Mouse (Mus musculus): ENCODE measurements around the gene Nlrx1. TPM values are rescaled to one million over a fixed set of nuclear protein-coding genes. Genes with fewer than 3 reads are reported as not detected.

The Nlrx1 gene
- polyA plus RNA-seq, 1 experiment: 15.2 TPM

DNA sequence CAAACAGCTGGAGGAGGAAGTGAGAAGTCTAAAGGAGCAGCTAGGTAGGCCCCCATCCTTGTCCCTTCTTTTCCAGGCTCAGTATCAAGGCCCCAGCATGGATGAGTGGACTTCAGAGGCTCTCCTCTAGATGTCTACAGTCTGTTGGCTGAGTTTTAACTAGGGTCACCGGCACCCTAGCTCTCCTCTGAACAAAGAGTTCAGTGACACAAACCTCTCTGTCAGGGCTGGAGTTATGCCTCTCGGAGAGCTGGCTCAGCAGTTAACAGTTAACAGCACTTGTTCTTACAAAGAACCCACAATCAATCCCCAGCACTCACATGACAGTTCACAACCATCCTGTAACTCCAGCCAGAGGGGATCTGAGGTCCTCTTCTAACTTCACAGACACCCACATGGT is 24.8 kb downstream of the Nlrx1 start:
- peak; percentile 84 for DNase-seq
- Histone ChIP-seq H3K4me3 (ENCODE audit: insufficient read depth, low read depth, low read length) (no peak overlapping the region), H3K4me1 (ENCODE audit: control insufficient read depth, insufficient read depth, low read length) (peaks cover 8% of the 10 kb centered on the region; the same call in 1 of the 2 replicates), H3K27ac (ENCODE audit: insufficient read depth, low read depth, low read length) (no peak overlapping the region), H3K27me3 (replicated peaks; ENCODE audit: control insufficient read depth, insufficient read depth, low read length) (no peaks in the 10 kb centered on the region), H3K36me3 (ENCODE audit: control insufficient read depth, insufficient read depth, low read length) (no peaks in the 10 kb centered on the region; the same call in 1 of the 2 replicates)
- no peak for TF ChIP-seq CTCF (conservative IDR thresholded peaks at IDR 0.05; ENCODE audit: insufficient read depth, insufficient read length, low read depth, low read length)
- TF ChIP-seq POLR2A (IDR thresholded peaks at IDR 0.05; ENCODE audit: low read depth, low read length): no peak
- WGBS: 41% methylated on average over 2 of the region's 2 CpGs

GRCm38 (mm10) chr9:44241418-44241817 is 27.0 kb downstream of the Nlrx1 start:
- TF ChIP-seq POLR2A (IDR thresholded peaks at IDR 0.05; ENCODE audit: low read depth, low read length) (no peak), CTCF (conservative IDR thresholded peaks at IDR 0.05; ENCODE audit: insufficient read depth, insufficient read length, low read depth, low read length) (no peak)
- H3K4me3 ChIP-seq (ENCODE audit: insufficient read depth, low read depth, low read length): no peak overlapping the region
- H3K4me1 ChIP-seq (ENCODE audit: control insufficient read depth, insufficient read depth, low read length): no peaks in the 10 kb centered on the region; the same call in 1 of the 2 replicates
- WGBS: 78% methylated on average over 9 of the region's 9 CpGs
- H3K36me3 ChIP-seq (ENCODE audit: control insufficient read depth, insufficient read depth, low read length): no peaks in the 10 kb centered on the region
- no peak overlapping the region for H3K27ac ChIP-seq (ENCODE audit: insufficient read depth, low read depth, low read length)
- DNase-seq: no peak
- H3K27me3 ChIP-seq (replicated peaks; ENCODE audit: control insufficient read depth, insufficient read depth, low read length): no peaks in the 10 kb centered on the region

- no peak overlapping the region for H3K27ac ChIP-seq (ENCODE audit: insufficient read depth, low read depth, low read length)
- no peaks in the 10 kb centered on the region for H3K27me3 ChIP-seq (replicated peaks; ENCODE audit: control insufficient read depth, insufficient read depth, low read length)
- H3K36me3 ChIP-seq (ENCODE audit: control insufficient read depth, insufficient read depth, low read length): no peaks in the 10 kb centered on the region
- DNase-seq: no peak
- TF ChIP-seq CTCF (conservative IDR thresholded peaks at IDR 0.05; ENCODE audit: insufficient read depth, insufficient read length, low read depth, low read length): no peak
- TF ChIP-seq POLR2A (IDR thresholded peaks at IDR 0.05; ENCODE audit: low read depth, low read length): no peak
- no peak overlapping the region for H3K4me3 ChIP-seq (ENCODE audit: insufficient read depth, low read depth, low read length)
- peaks cover 3% of the 10 kb centered on the region; the same call in 1 of the 2 replicates for H3K4me1 ChIP-seq (ENCODE audit: control insufficient read depth, insufficient read depth, low read length)
- WGBS: 63% methylated on average over 5 of the region's 5 CpGs
These were observed 27.5 kb downstream of the Nlrx1 start for GRCm38 (mm10) chr9:44240911-44241310.

DNA sequence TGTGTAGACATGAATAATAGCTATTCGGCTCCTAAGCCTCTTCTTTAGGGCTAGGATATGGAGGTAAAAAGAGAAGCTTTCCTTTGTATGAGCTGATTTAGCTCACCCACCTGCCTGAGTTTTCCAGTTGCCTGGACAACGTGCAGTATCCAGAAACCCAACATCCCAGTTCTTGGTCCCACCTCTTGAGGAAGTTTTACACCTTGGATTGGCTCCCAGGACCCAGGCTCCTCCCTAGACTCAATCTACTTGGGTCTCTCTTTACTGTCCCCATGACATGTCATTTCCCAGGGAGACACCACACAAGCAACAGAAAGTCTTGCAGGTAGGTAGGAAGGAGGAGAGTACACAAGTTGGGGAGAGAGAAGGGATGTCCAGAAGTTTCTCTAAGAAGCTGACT is 28.0 kb downstream of the Nlrx1 start, which contains the start of gene Ccdc153:
Ccdc153 (plus strand) TSS at position 278 of the 400 bp plus-strand sequence.
- no peak for DNase-seq
- TF ChIP-seq POLR2A (IDR thresholded peaks at IDR 0.05; ENCODE audit: low read depth, low read length): no peak
- TF ChIP-seq CTCF (conservative IDR thresholded peaks at IDR 0.05; ENCODE audit: insufficient read depth, insufficient read length, low read depth, low read length): no peak
- Histone ChIP-seq H3K27me3 (replicated peaks; ENCODE audit: control insufficient read depth, insufficient read depth, low read length) (no peaks in the 10 kb centered on the region), H3K36me3 (ENCODE audit: control insufficient read depth, insufficient read depth, low read length) (no peaks in the 10 kb centered on the region), H3K4me3 (ENCODE audit: insufficient read depth, low read depth, low read length) (no peak within 1 kb of the TSS), H3K27ac (ENCODE audit: insufficient read depth, low read depth, low read length) (no peak within 1 kb of the TSS), H3K4me1 (ENCODE audit: control insufficient read depth, insufficient read depth, low read length) (peaks cover 6% of the 10 kb centered on the region; the same call in 1 of the 2 replicates)
- WGBS: 58% methylated on average over 2 of the region's 2 CpGs

DNA sequence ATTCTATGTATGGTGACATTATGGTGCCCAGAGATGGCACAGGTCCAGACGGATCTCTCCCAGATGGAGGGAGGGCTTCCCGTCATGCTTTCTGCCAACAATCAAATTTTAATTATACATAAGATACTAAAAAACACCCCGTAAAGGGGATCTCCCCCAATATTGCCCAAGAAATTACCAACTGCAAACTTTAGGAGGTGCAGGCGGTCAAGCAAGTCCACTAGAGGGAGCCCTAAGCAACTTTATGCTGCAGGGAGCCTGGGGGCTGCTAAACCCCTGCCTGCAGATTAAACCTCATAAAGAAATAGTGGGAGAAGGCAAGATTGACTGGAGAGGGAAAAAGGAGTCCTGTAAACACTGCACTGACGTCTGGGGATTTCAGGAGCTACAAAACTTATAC is 29.0 kb downstream of the Nlrx1 start:
- Histone ChIP-seq H3K27ac (ENCODE audit: insufficient read depth, low read depth, low read length) (no peak overlapping the region), H3K4me3 (ENCODE audit: insufficient read depth, low read depth, low read length) (no peak overlapping the region), H3K36me3 (ENCODE audit: control insufficient read depth, insufficient read depth, low read length) (no peaks in the 10 kb centered on the region), H3K27me3 (replicated peaks; ENCODE audit: control insufficient read depth, insufficient read depth, low read length) (no peaks in the 10 kb centered on the region), H3K4me1 (ENCODE audit: control insufficient read depth, insufficient read depth, low read length) (peaks cover 10% of the 10 kb centered on the region; the same call in 1 of the 2 replicates)
- TF ChIP-seq POLR2A (IDR thresholded peaks at IDR 0.05; ENCODE audit: low read depth, low read length) (no peak), CTCF (conservative IDR thresholded peaks at IDR 0.05; ENCODE audit: insufficient read depth, insufficient read length, low read depth, low read length) (peak; percentile 72)
- peak; percentile 56 for DNase-seq
- 11% methylated on average over 5 of the region's 5 CpGs for WGBS

DNA sequence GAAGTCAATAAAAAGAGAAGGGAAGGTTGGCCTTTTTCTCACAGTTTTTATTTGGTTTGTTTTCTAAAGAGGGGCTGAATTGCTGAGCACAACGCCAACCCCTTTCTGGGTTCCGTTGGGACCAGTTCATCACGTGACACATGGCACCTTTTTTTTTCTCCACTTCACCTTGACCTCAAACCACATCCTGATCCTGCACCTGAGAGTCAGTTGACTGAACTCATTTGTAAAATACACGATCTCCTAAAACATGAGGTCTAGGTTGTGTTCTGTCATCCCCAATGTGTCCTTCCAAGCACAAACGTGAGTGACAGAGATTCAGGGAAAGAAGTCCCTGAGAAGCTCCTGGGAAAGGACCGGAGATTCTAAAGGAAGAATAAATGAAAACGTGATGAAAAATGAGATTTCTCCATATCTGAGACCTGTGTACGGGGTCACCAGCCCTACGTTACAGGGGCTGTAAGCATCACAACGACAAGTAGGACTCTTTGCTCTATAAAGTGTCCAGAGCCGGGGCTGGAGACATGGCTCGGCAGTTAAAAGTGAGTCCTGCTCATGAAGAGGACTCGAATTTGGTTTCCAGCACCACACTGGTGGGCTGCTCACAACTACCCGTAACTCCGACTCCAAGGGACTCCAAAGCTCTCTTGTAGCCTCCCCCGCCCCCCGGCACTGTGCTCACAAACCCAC is 29.8 kb downstream of the Nlrx1 start:
- WGBS: 81% methylated on average over 17 of the region's 17 CpGs
- H3K27ac ChIP-seq (ENCODE audit: insufficient read depth, low read depth, low read length): no peak overlapping the region
- H3K4me3 ChIP-seq (ENCODE audit: insufficient read depth, low read depth, low read length): no peak overlapping the region
- H3K27me3 ChIP-seq (replicated peaks; ENCODE audit: control insufficient read depth, insufficient read depth, low read length): no peaks in the 10 kb centered on the region
- TF ChIP-seq POLR2A (IDR thresholded peaks at IDR 0.05; ENCODE audit: low read depth, low read length) (no peak), CTCF (conservative IDR thresholded peaks at IDR 0.05; ENCODE audit: insufficient read depth, insufficient read length, low read depth, low read length) (no peak)
- H3K36me3 ChIP-seq (ENCODE audit: control insufficient read depth, insufficient read depth, low read length): no peaks in the 10 kb centered on the region
- DNase-seq: no peak
- H3K4me1 ChIP-seq (ENCODE audit: control insufficient read depth, insufficient read depth, low read length): peaks cover 13% of the 10 kb centered on the region; the same call in 1 of the 2 replicates

GRCm38 (mm10) chr9:44237128-44237527 is 31.3 kb downstream of the Nlrx1 start:
- no peaks in the 10 kb centered on the region for H3K27me3 ChIP-seq (replicated peaks; ENCODE audit: control insufficient read depth, insufficient read depth, low read length)
- DNase-seq: peak; percentile 83
- H3K36me3 ChIP-seq (ENCODE audit: control insufficient read depth, insufficient read depth, low read length): no peaks in the 10 kb centered on the region
- H3K4me1 ChIP-seq (ENCODE audit: control insufficient read depth, insufficient read depth, low read length): peaks cover 13% of the 10 kb centered on the region; the same call in 1 of the 2 replicates
- TF ChIP-seq CTCF (conservative IDR thresholded peaks at IDR 0.05; ENCODE audit: insufficient read depth, insufficient read length, low read depth, low read length) (no peak), POLR2A (IDR thresholded peaks at IDR 0.05; ENCODE audit: low read depth, low read length) (no peak)
- peak overlapping the region; percentile 86 for H3K27ac ChIP-seq (ENCODE audit: insufficient read depth, low read depth, low read length)
- H3K4me3 ChIP-seq (ENCODE audit: insufficient read depth, low read depth, low read length): 0 out of 2 replicates have a peak overlapping the region, but pooled peaks have one; percentile 26
- 26% methylated on average over 4 of the region's 4 CpGs for WGBS
